Mouse (Mus musculus): Measurements from ENCODE around the gene Ampd1. TPM values are rescaled to one million over a fixed set of nuclear protein-coding genes. Genes with fewer than 3 reads are reported as not detected.

Gene Ampd1
- total RNA-seq, 2 experiments from 2014 or later, result 892 to 1,174 TPM

DNA sequence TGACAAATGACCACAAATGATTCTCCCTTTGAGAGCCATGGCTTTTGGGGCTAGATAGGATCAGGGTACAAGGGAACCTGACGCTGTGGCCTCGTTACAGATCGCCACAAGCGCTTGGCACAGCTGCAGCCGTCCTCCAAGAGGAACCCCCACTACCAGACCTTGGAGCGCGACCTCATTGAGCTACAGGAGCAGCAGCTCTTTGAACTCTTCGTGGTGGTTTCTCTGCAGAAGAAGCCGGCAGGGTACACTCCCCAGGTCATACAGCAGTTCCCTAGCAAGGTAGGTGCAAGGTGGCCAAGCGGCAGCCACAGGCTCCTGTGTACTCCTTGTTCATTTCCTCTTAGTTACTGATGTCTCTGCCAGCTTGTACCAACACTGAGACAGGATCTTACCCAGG, 75.1 kb downstream of the Ampd1 start:
- no peak for DNase-seq

Other genes starting within 250 kb of the Ampd1 start
- not detected for gene Sycp1, start 137.9 kb upstream of the Ampd1 start, total RNA-seq (2021)
- gene Nr1h5, start 109.9 kb upstream of the Ampd1 start, total RNA-seq (2021), result not detected
- 10 to 100 TPM; 45.8 to 48.5 TPM for gene Sike1, start 78.3 kb upstream of the Ampd1 start, total RNA-seq (2021)
- gene Csde1, start 53.6 kb upstream of the Ampd1 start, total RNA-seq (2021), result 100 to 1,000 TPM; 791 to 814 TPM
- gene Nras, start 15.7 kb upstream of the Ampd1 start, total RNA-seq (2021), result 10 to 100 TPM; 46.3 to 53.7 TPM
- 1 to 10 TPM; 1.6 to 2.4 TPM for gene Dennd2c, start 28.6 kb downstream of the Ampd1 start, total RNA-seq (2021)
- gene Bcas2, start 97.6 kb downstream of the Ampd1 start, total RNA-seq (2021), result 10 to 100 TPM; 38.9 to 40.4 TPM
- 10 to 100 TPM in 1 of 2 experiments, 1 to 10 TPM in 1; 8.4 to 10.4 TPM for gene Trim33, start 205.3 kb downstream of the Ampd1 start, total RNA-seq (2021)

Measured in gastrocnemius, postnatal 25 days (tissue).